Mouse (Mus musculus): ENCODE measurements at regions not wholly inside any gene's neighbourhood (a gene's known extent, or its start where the extent isn't known, plus 50 kb on each side); places are given as distances from the start of the nearest gene placed in this dataset.

DNA sequence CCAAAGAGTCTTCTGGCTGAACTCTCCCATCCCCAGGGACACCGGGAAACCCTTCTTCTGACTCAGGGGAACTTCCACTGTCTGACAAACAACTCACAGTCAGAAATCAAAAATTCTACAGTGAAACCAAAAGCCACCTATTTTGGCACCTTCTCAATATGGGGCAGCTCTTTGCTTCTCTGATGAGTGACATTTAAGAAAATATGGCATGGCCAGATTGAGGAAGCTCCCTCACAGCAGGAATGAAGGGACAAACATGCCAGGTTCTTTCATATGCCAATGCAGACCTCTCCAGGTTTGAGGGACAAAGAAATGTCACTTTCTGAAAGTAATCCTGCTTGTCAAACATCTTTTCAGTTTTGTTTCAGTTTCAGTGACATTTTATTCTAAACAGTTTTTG, 615.8 kb upstream of the Gm21961 start:
- TF ChIP-seq CTCF (IDR thresholded peaks at IDR 0.05) (no peak), EP300 (IDR thresholded peaks at IDR 0.05; ENCODE audit: insufficient read depth, low read depth, low read length) (no peak), POLR2A (IDR thresholded peaks at IDR 0.05; ENCODE audit: insufficient read depth, low read depth, low read length) (no peak)

Measured in heart, adult 2 months (tissue).